Mouse (Mus musculus) cerebellum, postnatal 14 days (tissue): ENCODE data around the gene Sept9.

Experiments used
- DNase-seq, 2 experiments: peaks; one replicate each; pipeline ENCODE4 v3.0.0; 2021; ENCODE audit warnings: mixed read lengths in 2 of 2

Gene Sept9

GRCm38 (mm10) chr11:117295266-117295665, 95.8 kb downstream of the Sept9 start:
- DNase-seq, result no peak

GRCm38 (mm10) chr11:117296116-117296499, 96.6 kb downstream of the Sept9 start:
- DNase-seq, result no peak

- no peak for DNase-seq
Measured at GRCm38 (mm10) chr11:117296500-117297189, 97.2 kb downstream of the Sept9 start.

GRCm38 (mm10) chr11:117297190-117297829, 97.8 kb downstream of the Sept9 start:
- no peak for DNase-seq

- no peak for DNase-seq
Measured at GRCm38 (mm10) chr11:117299741-117300140, 100.3 kb downstream of the Sept9 start.

GRCm38 (mm10) chr11:117300809-117301208, 101.3 kb downstream of the Sept9 start:
- no peak for DNase-seq

- DNase-seq, result no peak
Measured at GRCm38 (mm10) chr11:117301716-117302115, 102.3 kb downstream of the Sept9 start.

- DNase-seq, result no peak
Measured at GRCm38 (mm10) chr11:117302371-117302770, 102.9 kb downstream of the Sept9 start.

GRCm38 (mm10) chr11:117305509-117306188, 106.2 kb downstream of the Sept9 start:
- no peak for DNase-seq

GRCm38 (mm10) chr11:117306311-117307088, 107.0 kb downstream of the Sept9 start:
- no peak for DNase-seq

GRCm38 (mm10) chr11:117307895-117308786, 108.7 kb downstream of the Sept9 start:
- DNase-seq, result no peak

- no peak for DNase-seq
Measured at GRCm38 (mm10) chr11:117309108-117309917, 109.9 kb downstream of the Sept9 start.

GRCm38 (mm10) chr11:117309918-117310287, 110.4 kb downstream of the Sept9 start:
- DNase-seq, result no peak

GRCm38 (mm10) chr11:117310341-117311107, 111.1 kb downstream of the Sept9 start:
- no peak for DNase-seq

- peak; percentile 70 to 72 for DNase-seq
Measured at GRCm38 (mm10) chr11:117311127-117311800, 111.8 kb downstream of the Sept9 start.

GRCm38 (mm10) chr11:117312028-117312901, 112.8 kb downstream of the Sept9 start:
- DNase-seq, result peak in 1 of 2 experiments; percentile 27

- DNase-seq, result peak in 1 of 2 experiments; percentile 28
Measured at GRCm38 (mm10) chr11:117312936-117313335, 113.5 kb downstream of the Sept9 start.

- DNase-seq, result no peak
Measured at GRCm38 (mm10) chr11:117313446-117313845, 114.0 kb downstream of the Sept9 start.

- no peak for DNase-seq
Measured at GRCm38 (mm10) chr11:117314026-117314425, 114.6 kb downstream of the Sept9 start.
